Mouse (Mus musculus) stomach, postnatal 0 days (tissue): ENCODE results near the gene Prrc2a. TPM values are rescaled to one million over a fixed set of nuclear protein-coding genes. Genes with fewer than 3 reads are reported as not detected.

ENCODE experiments used
- ATAC-seq: fragments of 200-750 bp; cut with Nextera tagmentation; 2 replicates; pipeline ENCODE4 v1.8.0; 2017; ENCODE audit not compliant: low FRiP score, low TSS enrichment
- DNase-seq: peaks from one replicate; pipeline ENCODE4 v3.0.0-alpha.2; 2016; ENCODE audit warnings: low spot score
- H3K27ac ChIP-seq: fragments of 300-500 bp; sonication (generic); replicated peaks from 2 replicates; pipeline ENCODE4 v1.5.1; 2014; ENCODE audit warnings: mild to moderate bottlenecking, control low read depth
- H3K27me3 ChIP-seq: fragments of 300-500 bp; sonication (generic); 2 replicates; pipeline ENCODE4 v1.6.1; 2014; ENCODE audit warnings: low read length; ENCODE audit not compliant: control insufficient read depth, insufficient read depth
- H3K36me3 ChIP-seq: fragments of 300-500 bp; sonication (generic); 2 replicates; pipeline ENCODE4 v1.6.1; 2014; ENCODE audit warnings: low read length, mixed read lengths; ENCODE audit not compliant: control insufficient read depth, insufficient read depth
- H3K4me1 ChIP-seq: fragments of 300-500 bp; sonication (generic); replicated peaks from 2 replicates; pipeline ENCODE4 v1.6.1; 2014; ENCODE audit warnings: antibody characterized with exemption; ENCODE audit not compliant: control insufficient read depth, insufficient read depth
- H3K4me2 ChIP-seq: fragments of 300-500 bp; sonication (generic); replicated peaks from 2 replicates; pipeline ENCODE4 v1.6.1; 2014; ENCODE audit warnings: low read depth, mild to moderate bottlenecking, control low read depth, moderate library complexity
- H3K4me3 ChIP-seq: fragments of 300-500 bp; sonication (generic); 2 replicates; pipeline ENCODE4 v1.5.1; 2014; ENCODE audit warnings: low read depth, low read length, control low read depth
- H3K9ac ChIP-seq: fragments of 300-500 bp; sonication (generic); 2 replicates; pipeline ENCODE4 v1.6.1; 2014; ENCODE audit warnings: mild to moderate bottlenecking, low read length, control low read depth, mixed read lengths
- H3K9me3 ChIP-seq: fragments of 300-500 bp; sonication (generic); 2 replicates; pipeline ENCODE4 v1.6.1; 2016; ENCODE audit warnings: low read length; ENCODE audit not compliant: control insufficient read depth
- CTCF ChIP-seq: IDR thresholded peaks from 2 replicates; pipeline ENCODE4 v1.5.1; 2016; ENCODE audit warnings: antibody characterized with exemption, low read depth, mild to moderate bottlenecking, moderate library complexity
- EP300 ChIP-seq: optimal IDR thresholded peaks from 2 replicates; pipeline ENCODE3; 2016; ENCODE audit warnings: antibody characterized with exemption
- WGBS: fragments of 180-500 bp; shearing (Covaris S2); extraction: QIAGEN DNeasy Blood & Tissue Kit; methylation state at CpG from one replicate; pipeline ENCODE4 v1.1.7; 2014; 5-methylcytosine and 5-hydroxymethylcytosine counted together
- polyA plus RNA-seq: library from polyadenylated mRNA; unstranded; fragments of >200 nt; fragmentation: Nextera tagmentation; extraction: Ambion mirVana; gene quantifications from 2 replicates; pipeline ENCODE4 v1.2.1, GENCODE M21; 2015

Prrc2a gene
- polyA plus RNA-seq, 1 experiment from 2014 or later, result 49.3 TPM

GRCm38 (mm10) chr17:35168541-35169207, 4.0 kb upstream of the Prrc2a start:
- H3K27ac ChIP-seq, result no peak overlapping the region
- H3K27me3 ChIP-seq, result no peaks in the 10 kb centered on the region
- no peak overlapping the region for H3K9ac ChIP-seq
- no peaks in the 10 kb centered on the region for H3K36me3 ChIP-seq
- peaks cover 3% of the 10 kb centered on the region; the same call in 1 of the 2 replicates for H3K4me1 ChIP-seq
- TF ChIP-seq EP300, result no peak
- peak; percentile 80 for TF ChIP-seq CTCF
- ATAC-seq (no peak), DNase-seq (no peak)
- H3K9me3 ChIP-seq, result no peaks in the 10 kb centered on the region
- 14% methylated on average over 4 of the region's 4 CpGs for WGBS
- H3K4me3 ChIP-seq, result no peak overlapping the region
- no peak overlapping the region for H3K4me2 ChIP-seq

- ATAC-seq, result no peak
- peaks cover 5% of the 10 kb centered on the region for H3K4me1 ChIP-seq
- DNase-seq, result no peak
- WGBS, result 84% methylated on average over 7 of the region's 7 CpGs
- H3K4me3 ChIP-seq, result no peak overlapping the region
- no peaks in the 10 kb centered on the region for H3K9me3 ChIP-seq
- no peak for TF ChIP-seq EP300
- TF ChIP-seq CTCF, result no peak
- no peak overlapping the region for H3K27ac ChIP-seq
- no peaks in the 10 kb centered on the region for H3K27me3 ChIP-seq
- H3K36me3 ChIP-seq, result no peaks in the 10 kb centered on the region
- H3K9ac ChIP-seq, result no peak overlapping the region
- no peak overlapping the region for H3K4me2 ChIP-seq
These were observed 3.1 kb upstream of the Prrc2a start for GRCm38 (mm10) chr17:35167794-35168193.

- ATAC-seq (peak; percentile 8; the same call in 1 of the 2 replicates), DNase-seq (peak; percentile 73)
- Histone ChIP-seq H3K4me1 (peaks cover 5% of the 10 kb centered on the region), H3K4me2 (no peak overlapping the region), H3K9ac (no peak overlapping the region), H3K27ac (0 out of 2 replicates have a peak overlapping the region, but pooled peaks have one; percentile 30), H3K4me3 (no peak overlapping the region), H3K9me3 (no peaks in the 10 kb centered on the region), H3K36me3 (peaks cover 6% of the 10 kb centered on the region; the same call in 1 of the 2 replicates), H3K27me3 (no peaks in the 10 kb centered on the region)
- TF ChIP-seq CTCF (peak; percentile 84), EP300 (no peak)
- WGBS, result 64% methylated on average over 8 of the region's 8 CpGs
These were observed 1.8 kb upstream of the Prrc2a start for GRCm38 (mm10) chr17:35166352-35167035.

GRCm38 (mm10) chr17:35165451-35166155, 906 bp upstream of the Prrc2a start:
- no peak for DNase-seq
- WGBS, result 16% methylated on average over 12 of the region's 12 CpGs
- ATAC-seq, result peak; percentile 84; the same call in 1 of the 2 replicates
- H3K4me2 ChIP-seq, result peak overlapping the region; percentile 48
- peaks cover 5% of the 10 kb centered on the region for H3K4me1 ChIP-seq
- peak overlapping the region; percentile 96 for H3K27ac ChIP-seq
- H3K36me3 ChIP-seq, result peaks cover 13% of the 10 kb centered on the region
- peak overlapping the region; percentile 64 for H3K9ac ChIP-seq
- TF ChIP-seq EP300 (no peak), CTCF (no peak)
- no peaks in the 10 kb centered on the region for H3K9me3 ChIP-seq
- no peaks in the 10 kb centered on the region for H3K27me3 ChIP-seq
- H3K4me3 ChIP-seq, result peak overlapping the region; percentile 100

- 0% methylated on average over 13 of the region's 28 CpGs for WGBS
- H3K27me3 ChIP-seq, result no peaks in the 10 kb centered on the region
These were observed 504 bp downstream of the Prrc2a start for GRCm38 (mm10) chr17:35164218-35164567.

More at GRCm38 (mm10) chr17:35164218-35164567, 504 bp downstream of the Prrc2a start:
- peak overlapping the region; percentile 78 for H3K4me2 ChIP-seq
- H3K27ac ChIP-seq, result peak overlapping the region; percentile 98
- H3K36me3 ChIP-seq, result peaks cover 27% of the 10 kb centered on the region
- peak overlapping the region; percentile 99 for H3K9ac ChIP-seq
- no peak; the same call in 1 of the 2 replicates for ATAC-seq
- no peak for DNase-seq
- H3K4me3 ChIP-seq, result peak overlapping the region; percentile 100
- no peaks in the 10 kb centered on the region for H3K9me3 ChIP-seq
- TF ChIP-seq CTCF (no peak), EP300 (no peak)
- H3K4me1 ChIP-seq, result peaks cover 5% of the 10 kb centered on the region
